Mouse (Mus musculus): ENCODE data around the gene Sparcl1. TPM values are rescaled to one million over a fixed set of nuclear protein-coding genes. Genes with fewer than 3 reads are reported as not detected.

The Sparcl1 gene
- polyA plus RNA-seq, 1 experiment from 2014 or later = 147 TPM

GRCm38 (mm10) chr5:104047200-104048105 lies 66.1 kb downstream of the Sparcl1 start:
- no peak for ATAC-seq (ENCODE audit: low FRiP score, low TSS enrichment)
- Histone ChIP-seq H3K27me3 (ENCODE audit: control insufficient read depth, insufficient read depth, low read length) (no peaks in the 10 kb centered on the region; the same call in 1 of the 2 replicates), H3K4me1 (ENCODE audit: control insufficient read depth, insufficient read depth, low read length) (peaks cover 12% of the 10 kb centered on the region; the same call in 1 of the 2 replicates), H3K4me2 (ENCODE audit: low read length) (peak overlapping the region; percentile 74), H3K4me3 (replicated peaks; ENCODE audit: low read depth, low read length) (peak overlapping the region; percentile 78), H3K36me3 (ENCODE audit: control insufficient read depth, insufficient read depth, low read length) (peaks cover 9% of the 10 kb centered on the region), H3K9ac (replicated peaks; ENCODE audit: low read length) (peak overlapping the region; percentile 81), H3K27ac (replicated peaks; ENCODE audit: low read depth, low read length) (peak overlapping the region; percentile 73), H3K9me3 (ENCODE audit: control insufficient read depth, low read length) (no peaks in the 10 kb centered on the region)
- 13% methylated on average over 19 of the region's 19 CpGs for WGBS
- DNase-seq = peak; percentile 41

GRCm38 (mm10) chr5:104046256-104047199 lies 67.0 kb downstream of the Sparcl1 start, which contains the start of gene Nudt9:
Nudt9 (plus strand) TSS chr5:104046306.
- Histone ChIP-seq H3K9ac (replicated peaks; ENCODE audit: low read length) (peak within 1 kb of the TSS; percentile 81), H3K9me3 (ENCODE audit: control insufficient read depth, low read length) (no peaks in the 10 kb centered on the region), H3K4me1 (ENCODE audit: control insufficient read depth, insufficient read depth, low read length) (peaks cover 12% of the 10 kb centered on the region; the same call in 1 of the 2 replicates), H3K4me2 (ENCODE audit: low read length) (peak within 1 kb of the TSS; percentile 74), H3K27ac (replicated peaks; ENCODE audit: low read depth, low read length) (peak within 1 kb of the TSS; percentile 73), H3K27me3 (ENCODE audit: control insufficient read depth, insufficient read depth, low read length) (no peaks in the 10 kb centered on the region; the same call in 1 of the 2 replicates), H3K4me3 (replicated peaks; ENCODE audit: low read depth, low read length) (peak within 1 kb of the TSS; percentile 78), H3K36me3 (ENCODE audit: control insufficient read depth, insufficient read depth, low read length) (peaks cover 8% of the 10 kb centered on the region)
- peak; percentile 99 for DNase-seq
- ATAC-seq (ENCODE audit: low FRiP score, low TSS enrichment) = peak; percentile 98
- 5% methylated on average over 90 of the region's 90 CpGs for WGBS

- Histone ChIP-seq H3K27me3 (ENCODE audit: control insufficient read depth, insufficient read depth, low read length) (no peaks in the 10 kb centered on the region; the same call in 1 of the 2 replicates), H3K4me2 (ENCODE audit: low read length) (no peak overlapping the region), H3K36me3 (ENCODE audit: control insufficient read depth, insufficient read depth, low read length) (no peaks in the 10 kb centered on the region), H3K4me3 (replicated peaks; ENCODE audit: low read depth, low read length) (no peak overlapping the region), H3K9me3 (ENCODE audit: control insufficient read depth, low read length) (no peaks in the 10 kb centered on the region), H3K4me1 (ENCODE audit: control insufficient read depth, insufficient read depth, low read length) (peaks cover 12% of the 10 kb centered on the region; the same call in 1 of the 2 replicates), H3K27ac (replicated peaks; ENCODE audit: low read depth, low read length) (no peak overlapping the region), H3K9ac (replicated peaks; ENCODE audit: low read length) (no peak overlapping the region)
- no peak for DNase-seq
- ATAC-seq (ENCODE audit: low FRiP score, low TSS enrichment) = no peak
- WGBS = 48% methylated on average over 2 of the region's 2 CpGs
Observed at GRCm38 (mm10) chr5:104043704-104044103, 69.8 kb downstream of the Sparcl1 start.

- Histone ChIP-seq H3K4me2 (ENCODE audit: low read length) (no peak overlapping the region), H3K9me3 (ENCODE audit: control insufficient read depth, low read length) (no peaks in the 10 kb centered on the region), H3K27me3 (ENCODE audit: control insufficient read depth, insufficient read depth, low read length) (no peaks in the 10 kb centered on the region; the same call in 1 of the 2 replicates), H3K27ac (replicated peaks; ENCODE audit: low read depth, low read length) (no peak overlapping the region), H3K4me1 (ENCODE audit: control insufficient read depth, insufficient read depth, low read length) (peaks cover 11% of the 10 kb centered on the region; the same call in 1 of the 2 replicates), H3K9ac (replicated peaks; ENCODE audit: low read length) (no peak overlapping the region), H3K4me3 (replicated peaks; ENCODE audit: low read depth, low read length) (no peak overlapping the region), H3K36me3 (ENCODE audit: control insufficient read depth, insufficient read depth, low read length) (no peaks in the 10 kb centered on the region)
- no peak for DNase-seq
- 85% methylated on average over 2 of the region's 2 CpGs for WGBS
- ATAC-seq (ENCODE audit: low FRiP score, low TSS enrichment) = no peak
Observed at GRCm38 (mm10) chr5:104042906-104043305, 70.6 kb downstream of the Sparcl1 start.

GRCm38 (mm10) chr5:104039154-104039932 lies 74.2 kb downstream of the Sparcl1 start:
- no peaks in the 10 kb centered on the region for H3K36me3 ChIP-seq (ENCODE audit: control insufficient read depth, insufficient read depth, low read length)
- DNase-seq = peak; percentile 62
- H3K27ac ChIP-seq (replicated peaks; ENCODE audit: low read depth, low read length) = no peak overlapping the region
- no peak overlapping the region for H3K4me2 ChIP-seq (ENCODE audit: low read length)
- ATAC-seq (ENCODE audit: low FRiP score, low TSS enrichment) = no peak
- 70% methylated on average over 6 of the region's 6 CpGs for WGBS
- no peaks in the 10 kb centered on the region for H3K27me3 ChIP-seq (ENCODE audit: control insufficient read depth, insufficient read depth, low read length)
- H3K9ac ChIP-seq (replicated peaks; ENCODE audit: low read length) = no peak overlapping the region
- H3K9me3 ChIP-seq (ENCODE audit: control insufficient read depth, low read length) = no peaks in the 10 kb centered on the region
- no peaks in the 10 kb centered on the region for H3K4me1 ChIP-seq (ENCODE audit: control insufficient read depth, insufficient read depth, low read length)
- no peak overlapping the region for H3K4me3 ChIP-seq (replicated peaks; ENCODE audit: low read depth, low read length)

- Histone ChIP-seq H3K4me1 (ENCODE audit: control insufficient read depth, insufficient read depth, low read length) (no peaks in the 10 kb centered on the region), H3K4me2 (ENCODE audit: low read length) (no peak overlapping the region), H3K4me3 (replicated peaks; ENCODE audit: low read depth, low read length) (no peak overlapping the region), H3K27me3 (ENCODE audit: control insufficient read depth, insufficient read depth, low read length) (no peaks in the 10 kb centered on the region), H3K36me3 (ENCODE audit: control insufficient read depth, insufficient read depth, low read length) (no peaks in the 10 kb centered on the region), H3K9ac (replicated peaks; ENCODE audit: low read length) (no peak overlapping the region), H3K9me3 (ENCODE audit: control insufficient read depth, low read length) (no peaks in the 10 kb centered on the region), H3K27ac (replicated peaks; ENCODE audit: low read depth, low read length) (no peak overlapping the region)
- ATAC-seq (ENCODE audit: low FRiP score, low TSS enrichment) (no peak), DNase-seq (no peak)
- 97% methylated on average over 1 of the region's 1 CpGs for WGBS
Observed at GRCm38 (mm10) chr5:104036686-104037085, 76.8 kb downstream of the Sparcl1 start.

- Histone ChIP-seq H3K4me3 (replicated peaks; ENCODE audit: low read depth, low read length) (no peak overlapping the region), H3K4me2 (ENCODE audit: low read length) (no peak overlapping the region), H3K36me3 (ENCODE audit: control insufficient read depth, insufficient read depth, low read length) (no peaks in the 10 kb centered on the region), H3K27me3 (ENCODE audit: control insufficient read depth, insufficient read depth, low read length) (no peaks in the 10 kb centered on the region), H3K9me3 (ENCODE audit: control insufficient read depth, low read length) (no peaks in the 10 kb centered on the region), H3K9ac (replicated peaks; ENCODE audit: low read length) (no peak overlapping the region), H3K27ac (replicated peaks; ENCODE audit: low read depth, low read length) (no peak overlapping the region), H3K4me1 (ENCODE audit: control insufficient read depth, insufficient read depth, low read length) (no peaks in the 10 kb centered on the region)
- WGBS = 64% methylated on average over 1 of the region's 1 CpGs
- DNase-seq (no peak), ATAC-seq (ENCODE audit: low FRiP score, low TSS enrichment) (no peak)
Observed at GRCm38 (mm10) chr5:104035824-104036223, 77.7 kb downstream of the Sparcl1 start.

GRCm38 (mm10) chr5:104035066-104035465 lies 78.5 kb downstream of the Sparcl1 start:
- Histone ChIP-seq H3K9ac (replicated peaks; ENCODE audit: low read length) (no peak overlapping the region), H3K27me3 (ENCODE audit: control insufficient read depth, insufficient read depth, low read length) (no peaks in the 10 kb centered on the region), H3K4me2 (ENCODE audit: low read length) (no peak overlapping the region), H3K4me1 (ENCODE audit: control insufficient read depth, insufficient read depth, low read length) (no peaks in the 10 kb centered on the region), H3K27ac (replicated peaks; ENCODE audit: low read depth, low read length) (no peak overlapping the region), H3K9me3 (ENCODE audit: control insufficient read depth, low read length) (no peaks in the 10 kb centered on the region), H3K36me3 (ENCODE audit: control insufficient read depth, insufficient read depth, low read length) (no peaks in the 10 kb centered on the region), H3K4me3 (replicated peaks; ENCODE audit: low read depth, low read length) (no peak overlapping the region)
- DNase-seq (no peak), ATAC-seq (ENCODE audit: low FRiP score, low TSS enrichment) (no peak)

Data from midbrain, embryonic 14.5 days (tissue).